Mouse (Mus musculus) gastrocnemius, adult 2 months (tissue): ENCODE results near the gene Milr1. TPM values are rescaled to one million over a fixed set of nuclear protein-coding genes. Genes with fewer than 3 reads are reported as not detected.
"Not testable (repeated sequence)": the region's sequence is repeated elsewhere in the genome, so short reads cannot be mapped to it uniquely, and the experiment has no call there.

Experiments
- DNase-seq: peaks from one replicate; pipeline ENCODE4 v3.0.0; 2022
- H3K27ac ChIP-seq: fragments of 200-600 bp; 2 replicates; pipeline ENCODE4 v1.8.1; 2022; ENCODE audit warnings: mild to moderate bottlenecking
- H3K4me3 ChIP-seq: fragments of 200-600 bp; 2 replicates; pipeline ENCODE4 v1.8.1; 2022; ENCODE audit warnings: mild to moderate bottlenecking, moderate library complexity
- CTCF ChIP-seq: fragments of 200-600 bp; IDR thresholded peaks from 2 replicates; pipeline ENCODE4 v1.8.1; 2022; ENCODE audit warnings: antibody characterized with exemption, mild to moderate bottlenecking, moderate library complexity
- intact Hi-C: fragments of 180-260 bp; cut with DNase I; formaldehyde crosslinking; loops from one replicate; pipeline ENCODE4 v1.15.1; 2025
- total RNA-seq, 2 experiments: library from RNA; stranded (reverse); gene quantifications; 2 replicates each; pipeline ENCODE4 v1.2.3; 2021

Milr1 gene
- total RNA-seq, 2 experiments from 2014 or later: not detected

GRCm38 (mm10) chr11:106782841-106783764 is 32.1 kb downstream of the Milr1 start:
- H3K4me3 ChIP-seq: peak overlapping the region; percentile 98
- TF ChIP-seq CTCF: no peak
- no peak for DNase-seq
- intact Hi-C loops: no loop called here
- H3K27ac ChIP-seq: 0 out of 2 replicates have a peak overlapping the region, but pooled peaks have one; percentile 13

GRCm38 (mm10) chr11:106784476-106784875 is 33.5 kb downstream of the Milr1 start:
- peak overlapping the region; percentile 98 for H3K4me3 ChIP-seq

GRCm38 (mm10) chr11:106785043-106785442 is 34.0 kb downstream of the Milr1 start:
- Histone ChIP-seq H3K4me3 (peak overlapping the region; percentile 98), H3K27ac (0 out of 2 replicates have a peak overlapping the region, but pooled peaks have one; percentile 24)
- no peak for TF ChIP-seq CTCF
- no peak for DNase-seq
- intact Hi-C loops: no loop called here

More at GRCm38 (mm10) chr11:106784476-106784875, 33.5 kb downstream of the Milr1 start:
- intact Hi-C loops: no loop called here
- no peak for TF ChIP-seq CTCF
- no peak for DNase-seq
- no peak overlapping the region for H3K27ac ChIP-seq

- Histone ChIP-seq H3K4me3 (peak overlapping the region; percentile 98), H3K27ac (peak overlapping the region; percentile 100)
- no peak for TF ChIP-seq CTCF
- intact Hi-C loops: no loop called here
- DNase-seq: peak; percentile 96
Measured at GRCm38 (mm10) chr11:106787131-106788025, 36.4 kb downstream of the Milr1 start.

GRCm38 (mm10) chr11:106788026-106788774 is 37.2 kb downstream of the Milr1 start:
- peak; percentile 99 for DNase-seq
- intact Hi-C loops: no loop called here
- TF ChIP-seq CTCF: no peak
- peak overlapping the region; percentile 100 for H3K27ac ChIP-seq
- H3K4me3 ChIP-seq: peak overlapping the region; percentile 98

- peak; percentile 98 for DNase-seq
- intact Hi-C loops: no loop called here
- peak within 1 kb of the TSS; percentile 98 for H3K4me3 ChIP-seq
- TF ChIP-seq CTCF: peak; percentile 35
- peak within 1 kb of the TSS; percentile 100 for H3K27ac ChIP-seq
Measured at GRCm38 (mm10) chr11:106788775-106789459, 37.9 kb downstream of the Milr1 start, which contains the start of the genes Ddx5 and Cep95. Ddx5 (minus strand) TSS chr11:106789185. Cep95 (plus strand) TSS chr11:106789252.

- peak overlapping the region; percentile 98 for H3K4me3 ChIP-seq
- peak overlapping the region; percentile 100 for H3K27ac ChIP-seq
- intact Hi-C loops: no loop called here
- TF ChIP-seq CTCF: no peak
- no peak for DNase-seq
Measured at GRCm38 (mm10) chr11:106789649-106790048, 38.6 kb downstream of the Milr1 start.

- intact Hi-C loops: no loop called here
- no peak overlapping the region for H3K4me3 ChIP-seq
- TF ChIP-seq CTCF: no peak
- no peak for DNase-seq
- no peak overlapping the region for H3K27ac ChIP-seq
Measured at GRCm38 (mm10) chr11:106793846-106794245, 42.8 kb downstream of the Milr1 start.

GRCm38 (mm10) chr11:106795679-106796078 is 44.7 kb downstream of the Milr1 start:
- no peak for TF ChIP-seq CTCF
- H3K4me3 ChIP-seq: no peak overlapping the region
- DNase-seq: no peak
- intact Hi-C loops: no loop called here
- H3K27ac ChIP-seq: peak overlapping the region; percentile 63

GRCm38 (mm10) chr11:106802069-106802627 is 51.1 kb downstream of the Milr1 start:
- Histone ChIP-seq H3K27ac (no peak overlapping the region), H3K4me3 (no peak overlapping the region)
- TF ChIP-seq CTCF: no peak
- intact Hi-C loops: no loop called here
- DNase-seq: peak; percentile 41

GRCm38 (mm10) chr11:106807442-106807841 is 56.4 kb downstream of the Milr1 start:
- H3K4me3 ChIP-seq, intact Hi-C loops, DNase-seq, H3K27ac ChIP-seq: not testable (repeated sequence)
